Mouse (Mus musculus): ENCODE data around the gene Gm20425. TPM values are rescaled to one million over a fixed set of nuclear protein-coding genes. Genes with fewer than 3 reads are reported as not detected.
A peak's percentile ranks its signal among the peaks of the same experiment; 100 is the strongest.

Gm20425 gene
- polyA plus RNA-seq (2016; fragmentation: Nextera tagmentation; extraction: Ambion mirVana) = 1.1 TPM in 1 of 2 replicates, not detected in the other

- Histone ChIP-seq H3K27ac (peak within 1 kb of the TSS; percentile 35; the same call in 1 of the 2 replicates), H3K36me3 (no peaks in the 10 kb centered on the region), H3K4me1 (replicated peaks) (peaks cover 10% of the 10 kb centered on the region; the same call in 1 of the 2 replicates), H3K4me2 (peak within 1 kb of the TSS; percentile 27; the same call in 1 of the 2 replicates), H3K27me3 (no peaks in the 10 kb centered on the region), H3K9ac (replicated peaks) (no peak within 1 kb of the TSS), H3K9me3 (no peaks in the 10 kb centered on the region), H3K4me3 (replicated peaks) (no peak within 1 kb of the TSS)
- WGBS = 58% methylated on average over 29 of the region's 29 CpGs
- no peak for ATAC-seq (ENCODE audit: insufficient number of reproducible peaks, insufficient read depth, low FRiP score, low TSS enrichment, low read depth)
These were observed at the start of gene Gm20425, which contains the start of gene Trf for GRCm38 (mm10) chr9:103230151-103230951. TSS of gene Gm20425 (minus strand) at chr9:103230307. TSS of gene Trf (minus strand) at chr9:103230444.

- Histone ChIP-seq H3K9ac (replicated peaks) (no peak overlapping the region), H3K27me3 (no peaks in the 10 kb centered on the region), H3K4me1 (replicated peaks) (no peaks in the 10 kb centered on the region), H3K4me2 (no peak overlapping the region), H3K9me3 (no peaks in the 10 kb centered on the region), H3K4me3 (replicated peaks) (no peak overlapping the region), H3K36me3 (no peaks in the 10 kb centered on the region), H3K27ac (no peak overlapping the region)
- WGBS = 83% methylated on average over 6 of the region's 6 CpGs
- no peak for ATAC-seq (ENCODE audit: insufficient number of reproducible peaks, insufficient read depth, low FRiP score, low TSS enrichment, low read depth)
These were observed 46.8 kb upstream of the Gm20425 start for GRCm38 (mm10) chr9:103276876-103277275.

GRCm38 (mm10) chr9:103275676-103276075, 45.6 kb upstream of the Gm20425 start:
- Histone ChIP-seq H3K27ac (no peak overlapping the region), H3K4me1 (replicated peaks) (no peaks in the 10 kb centered on the region), H3K27me3 (no peaks in the 10 kb centered on the region), H3K4me3 (replicated peaks) (no peak overlapping the region), H3K9me3 (no peaks in the 10 kb centered on the region), H3K9ac (replicated peaks) (no peak overlapping the region), H3K4me2 (no peak overlapping the region), H3K36me3 (no peaks in the 10 kb centered on the region)
- 54% methylated on average over 1 of the region's 1 CpGs for WGBS
- no peak for ATAC-seq (ENCODE audit: insufficient number of reproducible peaks, insufficient read depth, low FRiP score, low TSS enrichment, low read depth)

GRCm38 (mm10) chr9:103274819-103275218, 44.7 kb upstream of the Gm20425 start:
- Histone ChIP-seq H3K36me3 (no peaks in the 10 kb centered on the region), H3K4me3 (replicated peaks) (no peak overlapping the region), H3K4me1 (replicated peaks) (no peaks in the 10 kb centered on the region), H3K27ac (no peak overlapping the region), H3K9ac (replicated peaks) (no peak overlapping the region), H3K27me3 (no peaks in the 10 kb centered on the region), H3K9me3 (no peaks in the 10 kb centered on the region), H3K4me2 (no peak overlapping the region)
- 64% methylated on average over 8 of the region's 8 CpGs for WGBS
- ATAC-seq (ENCODE audit: insufficient number of reproducible peaks, insufficient read depth, low FRiP score, low TSS enrichment, low read depth) = no peak

GRCm38 (mm10) chr9:103271104-103271503, 41.0 kb upstream of the Gm20425 start:
- H3K27me3 ChIP-seq = no peaks in the 10 kb centered on the region
- H3K9me3 ChIP-seq = no peaks in the 10 kb centered on the region
- WGBS = 30% methylated on average over 4 of the region's 4 CpGs
- no peak overlapping the region for H3K4me2 ChIP-seq
- no peak overlapping the region for H3K9ac ChIP-seq (replicated peaks)
- no peak overlapping the region for H3K4me3 ChIP-seq (replicated peaks)
- H3K27ac ChIP-seq = no peak overlapping the region
- H3K36me3 ChIP-seq = no peaks in the 10 kb centered on the region
- no peaks in the 10 kb centered on the region for H3K4me1 ChIP-seq (replicated peaks)
- no peak for ATAC-seq (ENCODE audit: insufficient number of reproducible peaks, insufficient read depth, low FRiP score, low TSS enrichment, low read depth)

- no peak for ATAC-seq (ENCODE audit: insufficient number of reproducible peaks, insufficient read depth, low FRiP score, low TSS enrichment, low read depth)
- 85% methylated on average over 4 of the region's 4 CpGs for WGBS
These were observed 35.7 kb upstream of the Gm20425 start for GRCm38 (mm10) chr9:103265778-103266177.

DNA sequence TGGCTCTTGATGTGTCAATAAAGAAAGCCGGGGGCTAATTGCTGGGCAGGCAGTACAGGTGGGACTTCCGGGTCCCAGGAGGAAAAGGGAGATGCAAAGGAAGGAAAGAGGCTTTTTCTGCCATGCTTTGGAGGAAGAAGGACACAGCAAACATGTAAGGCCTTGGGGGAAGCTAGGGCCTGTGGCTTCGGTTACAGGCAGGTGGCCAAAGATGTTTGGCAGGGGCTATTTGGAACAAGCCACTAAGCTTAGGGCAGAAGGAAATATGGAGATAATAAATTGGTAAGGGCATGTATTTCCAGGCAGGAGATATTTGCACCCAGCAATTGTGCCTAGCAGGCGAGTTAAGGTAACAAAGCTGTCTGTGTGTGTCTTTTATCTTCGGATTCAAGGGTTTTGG, 22.8 kb upstream of the Gm20425 start:
- Histone ChIP-seq H3K9ac (replicated peaks) (no peak overlapping the region), H3K4me2 (no peak overlapping the region), H3K4me1 (replicated peaks) (no peaks in the 10 kb centered on the region), H3K27ac (no peak overlapping the region), H3K4me3 (replicated peaks) (no peak overlapping the region), H3K9me3 (no peaks in the 10 kb centered on the region), H3K27me3 (no peaks in the 10 kb centered on the region), H3K36me3 (no peaks in the 10 kb centered on the region)
- no peak for ATAC-seq (ENCODE audit: insufficient number of reproducible peaks, insufficient read depth, low FRiP score, low TSS enrichment, low read depth)
- 82% methylated on average over 5 of the region's 5 CpGs for WGBS

More at GRCm38 (mm10) chr9:103265778-103266177, 35.7 kb upstream of the Gm20425 start:
- no peak overlapping the region for H3K4me3 ChIP-seq (replicated peaks)
- no peak overlapping the region for H3K27ac ChIP-seq
- no peaks in the 10 kb centered on the region for H3K4me1 ChIP-seq (replicated peaks)
- no peak overlapping the region for H3K9ac ChIP-seq (replicated peaks)
- no peaks in the 10 kb centered on the region for H3K27me3 ChIP-seq
- no peaks in the 10 kb centered on the region for H3K9me3 ChIP-seq
- H3K36me3 ChIP-seq = no peaks in the 10 kb centered on the region
- H3K4me2 ChIP-seq = no peak overlapping the region

- Histone ChIP-seq H3K9me3 (no peaks in the 10 kb centered on the region), H3K36me3 (no peaks in the 10 kb centered on the region), H3K4me1 (replicated peaks) (no peaks in the 10 kb centered on the region), H3K4me2 (no peak overlapping the region), H3K4me3 (replicated peaks) (no peak overlapping the region), H3K27me3 (no peaks in the 10 kb centered on the region), H3K9ac (replicated peaks) (no peak overlapping the region), H3K27ac (no peak overlapping the region)
- WGBS = 50% methylated on average over 4 of the region's 4 CpGs
- ATAC-seq (ENCODE audit: insufficient number of reproducible peaks, insufficient read depth, low FRiP score, low TSS enrichment, low read depth) = no peak
These were observed 18.5 kb upstream of the Gm20425 start for GRCm38 (mm10) chr9:103248618-103249017.

- H3K4me1 ChIP-seq (replicated peaks) = no peaks in the 10 kb centered on the region
- no peak overlapping the region for H3K9ac ChIP-seq (replicated peaks)
- H3K36me3 ChIP-seq = no peaks in the 10 kb centered on the region
- no peak overlapping the region for H3K4me3 ChIP-seq (replicated peaks)
- no peaks in the 10 kb centered on the region for H3K27me3 ChIP-seq
- H3K27ac ChIP-seq = no peak overlapping the region
- H3K4me2 ChIP-seq = no peak overlapping the region
- 87% methylated on average over 8 of the region's 8 CpGs for WGBS
- ATAC-seq (ENCODE audit: insufficient number of reproducible peaks, insufficient read depth, low FRiP score, low TSS enrichment, low read depth) = no peak
- no peaks in the 10 kb centered on the region for H3K9me3 ChIP-seq
These were observed 16.5 kb upstream of the Gm20425 start for GRCm38 (mm10) chr9:103246526-103247168.

- H3K4me3 ChIP-seq (replicated peaks) = no peak overlapping the region
- no peak for ATAC-seq (ENCODE audit: insufficient number of reproducible peaks, insufficient read depth, low FRiP score, low TSS enrichment, low read depth)
- 97% methylated on average over 4 of the region's 4 CpGs for WGBS
- no peaks in the 10 kb centered on the region for H3K4me1 ChIP-seq (replicated peaks)
- H3K9me3 ChIP-seq = no peaks in the 10 kb centered on the region
- no peaks in the 10 kb centered on the region for H3K27me3 ChIP-seq
- H3K4me2 ChIP-seq = no peak overlapping the region
- no peaks in the 10 kb centered on the region for H3K36me3 ChIP-seq
- H3K27ac ChIP-seq = no peak overlapping the region
- H3K9ac ChIP-seq (replicated peaks) = no peak overlapping the region
These were observed 13.5 kb upstream of the Gm20425 start for GRCm38 (mm10) chr9:103243640-103244039.

- no peaks in the 10 kb centered on the region for H3K36me3 ChIP-seq
- no peaks in the 10 kb centered on the region for H3K9me3 ChIP-seq
- H3K27ac ChIP-seq = no peak overlapping the region
- H3K9ac ChIP-seq (replicated peaks) = no peak overlapping the region
- no peak overlapping the region for H3K4me2 ChIP-seq
- no peak for ATAC-seq (ENCODE audit: insufficient number of reproducible peaks, insufficient read depth, low FRiP score, low TSS enrichment, low read depth)
- H3K4me3 ChIP-seq (replicated peaks) = no peak overlapping the region
- H3K27me3 ChIP-seq = no peaks in the 10 kb centered on the region
- H3K4me1 ChIP-seq (replicated peaks) = no peaks in the 10 kb centered on the region
- WGBS = 78% methylated on average over 2 of the region's 2 CpGs
These were observed 11.1 kb upstream of the Gm20425 start for GRCm38 (mm10) chr9:103241206-103241605.

All from limb, embryonic 12.5 days (tissue).